Mouse (Mus musculus): ENCODE measurements around the gene Cdk11b. TPM values are rescaled to one million over a fixed set of nuclear protein-coding genes. Genes with fewer than 3 reads are reported as not detected.
"Not testable (repeated sequence)": the region's sequence is repeated elsewhere in the genome, so short reads cannot be mapped to it uniquely, and the experiment has no call there.

Gene Cdk11b
- polyA plus RNA-seq, 1 experiment: 102 TPM

DNA sequence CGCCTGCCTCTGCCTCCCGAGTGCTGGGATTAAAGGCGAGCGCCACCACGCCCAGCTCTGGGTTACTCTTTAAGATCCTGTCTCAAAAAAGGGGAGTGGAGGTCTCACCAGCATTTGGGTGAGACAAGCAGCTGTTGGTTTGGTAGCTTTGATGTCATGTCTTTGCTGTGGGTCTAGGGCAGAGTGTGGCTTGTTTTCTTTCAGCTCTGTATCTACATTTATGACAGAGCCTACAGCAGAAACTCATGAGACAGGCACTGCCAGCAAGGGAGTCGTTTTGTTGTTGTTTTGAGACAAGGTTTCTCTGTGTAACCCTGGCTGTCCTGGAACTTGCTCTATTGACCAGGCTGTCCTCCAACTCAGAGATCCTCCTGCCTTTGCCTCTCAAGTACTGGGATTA, 20.9 kb upstream of the Cdk11b start:
- Histone ChIP-seq H3K4me1 (ENCODE audit: control insufficient read depth, insufficient read depth, low read length) (peaks cover 7% of the 10 kb centered on the region), H3K4me3 (ENCODE audit: insufficient read depth, low read length) (no peak overlapping the region), H3K27ac (ENCODE audit: insufficient read depth, low read depth, low read length) (no peak overlapping the region)
- TF ChIP-seq CTCF (IDR thresholded peaks at IDR 0.05; ENCODE audit: low read depth, low read length) (no peak), POLR2A (IDR thresholded peaks at IDR 0.05; ENCODE audit: borderline replicate concordance, low read depth, low read length) (no peak)

DNA sequence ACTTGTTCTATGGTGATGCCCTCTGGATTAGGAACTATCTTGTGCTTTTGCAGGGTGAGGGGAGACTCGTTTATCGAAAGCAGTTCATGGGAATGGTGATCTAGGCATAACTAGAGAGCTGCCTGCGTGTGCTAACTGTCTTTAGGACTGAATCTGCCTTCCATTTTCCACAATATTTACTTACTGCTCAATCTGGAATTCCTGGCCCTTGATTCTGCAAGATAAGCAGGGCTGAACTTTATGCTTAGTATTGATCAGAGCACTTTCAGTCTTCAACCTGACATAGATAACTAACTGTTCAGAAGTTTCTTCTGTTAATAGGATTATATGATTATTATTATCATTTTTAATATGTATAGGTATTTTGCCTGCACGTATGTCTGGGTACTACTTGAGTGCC, 19.5 kb upstream of the Cdk11b start:
- TF ChIP-seq CTCF (IDR thresholded peaks at IDR 0.05; ENCODE audit: low read depth, low read length) (no peak), POLR2A (IDR thresholded peaks at IDR 0.05; ENCODE audit: borderline replicate concordance, low read depth, low read length) (no peak)
- no peak overlapping the region for H3K4me3 ChIP-seq (ENCODE audit: insufficient read depth, low read length)
- peaks cover 3% of the 10 kb centered on the region for H3K4me1 ChIP-seq (ENCODE audit: control insufficient read depth, insufficient read depth, low read length)
- H3K27ac ChIP-seq (ENCODE audit: insufficient read depth, low read depth, low read length): no peak overlapping the region

DNA sequence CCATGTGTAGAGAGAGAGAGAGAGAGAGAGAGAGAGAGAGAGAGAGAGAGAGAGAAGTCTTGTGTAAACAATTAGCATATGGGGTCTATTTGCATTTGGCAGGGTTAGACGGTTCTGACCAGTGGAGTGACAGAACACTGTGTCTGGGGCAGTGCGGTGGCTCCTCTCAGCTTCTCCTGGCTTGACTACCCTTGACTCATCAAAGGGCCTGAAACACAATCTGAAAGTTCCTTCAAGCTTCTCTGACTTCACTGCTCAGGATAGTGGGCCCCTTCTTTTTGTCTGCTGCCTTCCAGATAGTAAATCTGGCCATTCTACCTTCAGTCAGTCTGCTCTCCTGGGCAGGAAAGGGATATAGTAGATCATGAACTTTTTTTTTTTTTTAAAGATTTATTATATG, 17.8 kb upstream of the Cdk11b start:
- TF ChIP-seq CTCF (IDR thresholded peaks at IDR 0.05; ENCODE audit: low read depth, low read length): no peak
- no peak for TF ChIP-seq POLR2A (IDR thresholded peaks at IDR 0.05; ENCODE audit: borderline replicate concordance, low read depth, low read length)
- Histone ChIP-seq H3K27ac (ENCODE audit: insufficient read depth, low read depth, low read length) (no peak overlapping the region), H3K4me3 (ENCODE audit: insufficient read depth, low read length) (no peak overlapping the region), H3K4me1 (ENCODE audit: control insufficient read depth, insufficient read depth, low read length) (peaks cover 8% of the 10 kb centered on the region)

DNA sequence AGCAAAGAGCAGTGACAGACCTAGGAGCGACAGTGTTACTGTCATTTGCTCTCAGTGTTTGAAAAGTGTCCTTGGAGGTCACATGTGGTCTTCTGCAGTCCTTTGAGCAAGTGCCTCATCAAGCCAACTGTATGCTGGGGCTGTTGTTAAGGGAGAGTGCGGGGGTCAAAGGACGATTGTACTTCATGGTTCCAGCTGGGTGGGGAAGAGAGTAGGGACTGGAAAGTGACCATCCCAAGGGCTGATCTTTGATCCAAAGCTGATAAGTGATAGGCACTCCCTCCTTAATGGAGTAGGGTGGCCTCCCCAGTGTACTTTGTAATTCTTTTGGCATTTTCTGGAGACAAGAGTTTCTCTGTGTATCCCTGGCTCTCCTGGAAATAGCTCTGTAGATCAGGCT, 12.8 kb upstream of the Cdk11b start:
- Histone ChIP-seq H3K4me3 (ENCODE audit: insufficient read depth, low read length) (no peak overlapping the region), H3K27ac (ENCODE audit: insufficient read depth, low read depth, low read length) (no peak overlapping the region), H3K4me1 (ENCODE audit: control insufficient read depth, insufficient read depth, low read length) (peaks cover 9% of the 10 kb centered on the region)
- TF ChIP-seq CTCF (IDR thresholded peaks at IDR 0.05; ENCODE audit: low read depth, low read length) (no peak), POLR2A (IDR thresholded peaks at IDR 0.05; ENCODE audit: borderline replicate concordance, low read depth, low read length) (no peak)

DNA sequence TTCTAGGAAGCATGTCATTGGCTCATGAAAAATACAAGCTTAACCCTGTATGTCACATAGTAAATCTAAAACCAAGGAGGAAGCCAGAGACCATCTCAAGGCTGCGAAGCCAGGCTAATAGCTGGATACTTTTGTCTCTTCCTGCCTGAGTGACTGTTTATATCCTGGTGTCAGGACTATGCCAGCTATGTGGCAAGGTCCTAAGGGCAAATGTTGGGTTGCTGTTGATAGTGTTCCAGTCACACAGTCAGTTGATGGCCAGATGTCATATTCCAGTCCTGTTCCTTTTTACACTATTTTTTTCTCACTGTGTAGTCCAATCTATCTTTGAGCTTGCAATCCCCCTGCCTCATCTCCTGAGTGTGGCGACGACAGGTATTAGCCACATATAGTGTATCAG, 11.4 kb upstream of the Cdk11b start:
- H3K4me1 ChIP-seq (ENCODE audit: control insufficient read depth, insufficient read depth, low read length): peaks cover 9% of the 10 kb centered on the region
- no peak for TF ChIP-seq POLR2A (IDR thresholded peaks at IDR 0.05; ENCODE audit: borderline replicate concordance, low read depth, low read length)
- TF ChIP-seq CTCF (IDR thresholded peaks at IDR 0.05; ENCODE audit: low read depth, low read length): no peak
- H3K27ac ChIP-seq (ENCODE audit: insufficient read depth, low read depth, low read length): no peak overlapping the region
- H3K4me3 ChIP-seq (ENCODE audit: insufficient read depth, low read length): no peak overlapping the region

DNA sequence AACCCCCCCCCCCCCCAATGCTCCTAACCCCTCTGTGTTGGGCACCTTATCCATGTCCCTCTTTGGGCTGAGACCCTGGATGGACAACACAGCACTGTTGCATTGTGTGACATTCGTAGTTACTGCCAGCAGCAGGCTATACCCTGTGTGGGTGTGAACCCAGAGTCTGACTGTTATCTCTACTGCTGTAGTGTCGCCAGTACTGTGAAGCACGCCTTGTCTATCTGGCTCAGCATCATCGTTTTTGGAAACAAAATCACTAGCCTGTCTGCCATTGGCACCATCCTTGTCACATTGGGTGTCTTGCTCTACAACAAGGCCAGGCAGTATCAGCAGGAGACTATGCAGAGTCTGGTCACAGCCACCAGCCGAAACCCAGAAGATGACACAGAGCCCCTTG, 6.3 kb upstream of the Cdk11b start:
- TF ChIP-seq CTCF (IDR thresholded peaks at IDR 0.05; ENCODE audit: low read depth, low read length) (no peak), POLR2A (IDR thresholded peaks at IDR 0.05; ENCODE audit: borderline replicate concordance, low read depth, low read length) (no peak)
- Histone ChIP-seq H3K27ac (ENCODE audit: insufficient read depth, low read depth, low read length) (no peak overlapping the region), H3K4me1 (ENCODE audit: control insufficient read depth, insufficient read depth, low read length) (0 out of 2 replicates have a peak, but pooled peaks cover under 1% of the 10 kb centered on the region)

DNA sequence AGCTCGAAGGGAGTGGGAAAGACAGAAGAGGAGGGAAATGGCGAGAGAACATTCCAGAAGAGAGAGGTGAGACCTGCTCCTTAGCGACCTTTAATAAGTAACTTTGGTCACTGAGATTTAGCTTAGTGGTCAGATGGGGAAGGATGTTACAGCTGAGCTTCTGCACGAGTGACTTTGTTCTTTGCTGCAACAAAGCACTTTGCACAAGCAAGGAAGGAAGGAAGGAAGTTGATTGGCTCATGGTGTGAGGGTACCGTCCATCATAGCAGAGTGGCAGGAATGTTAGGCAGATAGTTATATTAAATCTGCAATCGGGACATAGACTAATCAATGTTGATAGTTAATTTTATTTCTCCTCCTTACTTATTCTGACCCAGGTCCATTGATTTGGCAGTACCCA, 5.6 kb downstream of the Cdk11b start:
- TF ChIP-seq POLR2A (IDR thresholded peaks at IDR 0.05; ENCODE audit: borderline replicate concordance, low read depth, low read length) (no peak), CTCF (IDR thresholded peaks at IDR 0.05; ENCODE audit: low read depth, low read length) (no peak)
- Histone ChIP-seq H3K4me1 (ENCODE audit: control insufficient read depth, insufficient read depth, low read length) (no peaks in the 10 kb centered on the region), H3K27ac (ENCODE audit: insufficient read depth, low read depth, low read length) (no peak overlapping the region), H3K4me3 (ENCODE audit: insufficient read depth, low read length) (no peak overlapping the region)

More for the DNA sequence above, 6.3 kb upstream of the Cdk11b start:
- H3K4me3 ChIP-seq (ENCODE audit: insufficient read depth, low read length): no peak overlapping the region

DNA sequence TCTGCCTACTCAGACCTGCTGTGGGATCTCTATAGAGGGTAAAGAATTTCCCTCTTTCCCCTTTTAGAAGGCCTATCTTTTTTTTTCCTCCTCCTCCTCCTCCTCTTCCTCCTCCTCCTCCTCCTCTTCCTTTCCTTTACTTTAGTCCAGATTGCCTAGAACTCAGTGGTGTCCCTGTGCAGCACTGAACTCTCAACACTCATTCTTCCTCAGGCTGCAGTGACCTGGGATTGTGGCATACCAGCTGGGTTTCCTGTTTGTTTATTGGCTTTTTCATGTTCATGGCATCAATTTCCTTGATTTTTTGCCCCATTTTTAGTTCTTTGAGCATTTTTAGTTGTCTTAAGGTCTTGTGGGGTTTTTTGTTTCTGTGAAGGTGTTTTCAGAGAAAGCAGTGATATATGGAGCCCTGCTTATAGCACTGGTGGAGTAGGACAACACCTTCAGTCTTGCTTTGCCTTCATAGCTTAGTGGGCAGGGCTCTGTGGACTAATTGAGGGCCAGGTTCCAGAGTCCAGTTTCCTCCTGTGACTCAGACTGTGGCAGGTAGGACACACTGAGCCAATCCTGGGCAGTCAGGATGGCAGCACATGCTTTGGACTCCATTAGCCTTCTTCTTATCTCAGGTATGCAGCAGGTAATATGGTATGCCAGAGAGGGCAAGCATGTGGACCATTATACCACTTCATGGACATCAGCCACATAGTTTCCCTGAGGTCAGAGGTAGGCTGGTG, 11.3 kb downstream of the Cdk11b start:
- Histone ChIP-seq H3K27ac (ENCODE audit: insufficient read depth, low read depth, low read length) (no peak overlapping the region), H3K4me3 (ENCODE audit: insufficient read depth, low read length) (no peak overlapping the region), H3K4me1 (ENCODE audit: control insufficient read depth, insufficient read depth, low read length) (peaks cover 8% of the 10 kb centered on the region)
- TF ChIP-seq POLR2A (IDR thresholded peaks at IDR 0.05; ENCODE audit: borderline replicate concordance, low read depth, low read length): no peak
- no peak for TF ChIP-seq CTCF (IDR thresholded peaks at IDR 0.05; ENCODE audit: low read depth, low read length)

DNA sequence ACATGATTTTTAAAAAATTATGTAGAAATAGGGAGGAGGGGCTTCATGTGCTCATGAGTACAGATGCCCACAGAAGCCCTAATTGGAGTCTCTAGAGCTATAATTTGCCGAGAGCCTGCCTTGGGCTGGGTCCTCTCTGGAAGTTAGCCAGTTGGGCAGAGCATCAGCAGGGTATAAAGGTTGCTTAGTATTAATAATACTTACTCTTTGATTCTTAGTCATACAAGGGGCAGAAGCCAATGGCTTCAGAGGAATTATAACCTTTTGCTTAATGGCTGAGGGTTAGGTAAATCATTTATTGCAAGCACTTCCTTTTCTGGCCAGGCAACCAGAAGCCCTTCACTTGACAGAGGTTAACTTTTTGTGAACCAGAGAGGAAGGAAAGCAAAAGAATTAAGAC, 18.9 kb downstream of the Cdk11b start:
- Histone ChIP-seq H3K27ac (ENCODE audit: insufficient read depth, low read depth, low read length) (no peak overlapping the region), H3K4me1 (ENCODE audit: control insufficient read depth, insufficient read depth, low read length) (no peaks in the 10 kb centered on the region)
- TF ChIP-seq CTCF (IDR thresholded peaks at IDR 0.05; ENCODE audit: low read depth, low read length): no peak
- TF ChIP-seq POLR2A (IDR thresholded peaks at IDR 0.05; ENCODE audit: borderline replicate concordance, low read depth, low read length): no peak

DNA sequence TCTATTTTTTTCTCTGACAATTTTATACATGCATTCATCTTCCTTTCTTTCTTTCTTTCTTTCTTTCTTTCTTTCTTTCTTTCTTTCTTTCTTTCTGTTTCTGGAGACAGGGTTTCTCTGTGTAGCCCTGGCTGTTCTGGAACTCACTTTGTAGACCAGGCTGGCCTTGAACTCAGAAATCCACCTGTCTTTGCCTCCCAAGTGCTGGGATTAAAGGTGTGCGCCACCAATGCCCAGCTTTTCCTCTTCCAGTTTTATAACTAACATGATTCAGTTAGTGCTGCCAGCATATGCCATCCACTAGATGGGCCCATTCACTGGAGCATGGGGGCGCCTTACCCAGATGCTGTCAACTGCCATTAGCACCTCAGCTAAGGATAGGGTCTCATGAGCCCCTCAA, 20.7 kb downstream of the Cdk11b start, which contains the start of gene Gm10563:
Gene Gm10563 (minus strand): TSS at position 101 of the 400 bp plus-strand sequence.
- not testable (repeated sequence) for H3K27ac ChIP-seq (ENCODE audit: insufficient read depth, low read depth, low read length); H3K4me3 ChIP-seq (ENCODE audit: insufficient read depth, low read length); H3K4me1 ChIP-seq (ENCODE audit: control insufficient read depth, insufficient read depth, low read length)

More for the DNA sequence above, 18.9 kb downstream of the Cdk11b start:
- no peak overlapping the region for H3K4me3 ChIP-seq (ENCODE audit: insufficient read depth, low read length)

Measured in bone marrow macrophage, adult 2 months (primary cell).